Mouse (Mus musculus): ENCODE data around the gene Oprm1. TPM values are rescaled to one million over a fixed set of nuclear protein-coding genes. Genes with fewer than 3 reads are reported as not detected.
A peak's percentile ranks its signal among the peaks of the same experiment; 100 is the strongest.
"Not testable (repeated sequence)": the region's sequence is repeated elsewhere in the genome, so short reads cannot be mapped to it uniquely, and the experiment has no call there.

The Oprm1 gene
- polyA plus RNA-seq, 2 experiments from 2014 or later, result 1.1 to 2.0 TPM

GRCm38 (mm10) chr10:6980236-6980635 lies 221.9 kb downstream of the Oprm1 start:
- ATAC-seq, result peak; percentile 42

GRCm38 (mm10) chr10:6982751-6983151 lies 224.4 kb downstream of the Oprm1 start:
- peak; percentile 86 for ATAC-seq

GRCm38 (mm10) chr10:6983431-6983830 lies 225.1 kb downstream of the Oprm1 start:
- ATAC-seq, result no peak

- ATAC-seq, result no peak
Measured at GRCm38 (mm10) chr10:6986246-6986645, 227.9 kb downstream of the Oprm1 start.

GRCm38 (mm10) chr10:6987399-6988098 lies 229.2 kb downstream of the Oprm1 start:
- ATAC-seq, result no peak

GRCm38 (mm10) chr10:6988555-6988954 lies 230.2 kb downstream of the Oprm1 start:
- peak; percentile 72 for ATAC-seq

GRCm38 (mm10) chr10:6996895-6997294 lies 238.6 kb downstream of the Oprm1 start:
- peak; percentile 52 for ATAC-seq

- ATAC-seq, result no peak
Measured at GRCm38 (mm10) chr10:6998576-6999250, 240.4 kb downstream of the Oprm1 start.

- ATAC-seq, result no peak
Measured at GRCm38 (mm10) chr10:6999355-6999754, 241.0 kb downstream of the Oprm1 start.

- not testable (repeated sequence) for ATAC-seq
Measured at GRCm38 (mm10) chr10:7003898-7004297, 245.6 kb downstream of the Oprm1 start.

GRCm38 (mm10) chr10:7004980-7005538 lies 246.8 kb downstream of the Oprm1 start:
- peak; percentile 47 for ATAC-seq

GRCm38 (mm10) chr10:7010543-7010942 lies 252.2 kb downstream of the Oprm1 start:
- peak; percentile 84 for ATAC-seq

GRCm38 (mm10) chr10:7015199-7015598 lies 256.9 kb downstream of the Oprm1 start:
- ATAC-seq, result no peak

GRCm38 (mm10) chr10:7019781-7020386 lies 261.6 kb downstream of the Oprm1 start:
- ATAC-seq, result no peak

- no peak for ATAC-seq
Measured at GRCm38 (mm10) chr10:7020551-7020950, 262.2 kb downstream of the Oprm1 start.

- ATAC-seq, result no peak
Measured at GRCm38 (mm10) chr10:7025028-7025427, 266.7 kb downstream of the Oprm1 start.

GRCm38 (mm10) chr10:7033459-7033858 lies 275.2 kb downstream of the Oprm1 start:
- no peak for ATAC-seq

- ATAC-seq, result peak; percentile 97
Measured at GRCm38 (mm10) chr10:7035547-7035946, 277.2 kb downstream of the Oprm1 start.

- no peak for ATAC-seq
Measured at GRCm38 (mm10) chr10:7037194-7037593, 278.9 kb downstream of the Oprm1 start.

- ATAC-seq, result peak; percentile 61
Measured at GRCm38 (mm10) chr10:7041032-7041431, 282.7 kb downstream of the Oprm1 start.

- ATAC-seq, result no peak
Measured at GRCm38 (mm10) chr10:7043896-7044295, 285.6 kb downstream of the Oprm1 start.

GRCm38 (mm10) chr10:7047288-7047918 lies 289.1 kb downstream of the Oprm1 start:
- ATAC-seq, result no peak

GRCm38 (mm10) chr10:7047919-7048291 lies 289.6 kb downstream of the Oprm1 start:
- ATAC-seq, result no peak
